Comparison of ENCODE assay signal across 8 mouse cellular contexts in the genomic region with DNA sequence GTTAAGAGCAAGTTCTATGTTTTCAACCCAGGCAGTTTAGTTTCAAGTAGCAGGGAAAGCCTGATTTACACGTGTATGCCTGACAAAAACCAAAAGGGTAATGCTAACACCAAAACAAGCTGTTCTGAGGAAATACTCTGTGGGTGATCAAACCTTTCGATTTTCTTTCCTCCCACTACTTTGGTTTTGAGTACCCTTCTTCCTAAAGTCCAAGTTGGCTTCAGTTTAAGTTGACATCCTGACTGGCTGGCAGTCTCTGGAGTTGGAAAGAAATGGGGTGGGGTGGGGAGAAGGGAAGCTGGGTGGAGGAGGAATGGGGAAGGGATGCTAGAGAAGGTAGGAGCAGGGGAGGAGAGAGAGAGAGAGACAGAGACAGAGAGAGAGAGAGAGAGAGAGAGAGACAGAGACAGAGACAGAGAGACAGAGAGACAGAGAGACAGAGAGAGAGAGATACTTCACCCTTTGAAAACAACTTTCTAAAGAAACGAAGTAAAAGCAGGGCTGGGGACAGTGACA. TPM values are rescaled to one million over a fixed set of nuclear protein-coding genes. Genes with fewer than 3 reads are reported as not detected.
DNase-seq lines count a peak whose midpoint lies in the region; ATAC-seq lines count a peak whose summit lies in the region.

No protein-coding gene starts in this region.

- H3K27me3 ChIP-seq in megakaryocyte, embryonic 14.5 days (replicated peaks): no peaks in the 10 kb centered on the region
- no peaks in the 10 kb centered on the region for H3K27me3 ChIP-seq in forebrain, embryonic 13.5 days
- H3K27me3 ChIP-seq in liver, embryonic 13.5 days: no peaks in the 10 kb centered on the region

- no peak overlapping the region for H3K27ac ChIP-seq in forebrain, embryonic 13.5 days
- no peak overlapping the region for H3K27ac ChIP-seq in liver, embryonic 13.5 days

- H3K4me3 ChIP-seq in megakaryocyte, embryonic 14.5 days (replicated peaks): peak overlapping the region; percentile 90
- H3K4me3 ChIP-seq in forebrain, embryonic 13.5 days: peak overlapping the region; percentile 59
- peak overlapping the region; percentile 66 for H3K4me3 ChIP-seq in liver, embryonic 13.5 days (replicated peaks)

- no peak for DNase-seq in liver, embryonic 13.5 days
- peak; percentile 13 for DNase-seq in yolk sac, embryonic 10.5 days (ENCODE audit: low spot score)
- no peak for DNase-seq in spleen, postnatal 10 days (ENCODE audit: low spot score in 2 of 2)
- DNase-seq in testis, postnatal 10 days (ENCODE audit: low spot score): no peak
- DNase-seq in T-cell, adult 2 months (ENCODE audit: low spot score): no peak

- peak overlapping the region; percentile 84 for H3K9ac ChIP-seq in forebrain, embryonic 13.5 days
- peak overlapping the region; percentile 76 for H3K9ac ChIP-seq in liver, embryonic 13.5 days

- WGBS in forebrain, embryonic 13.5 days: 18% methylated on average over 3 of the region's 3 CpGs
- 10% methylated on average over 3 of the region's 3 CpGs for WGBS in liver, embryonic 13.5 days (ENCODE audit: insufficient replicate concordance)

- no peaks in the 10 kb centered on the region for H3K9me3 ChIP-seq in megakaryocyte, embryonic 14.5 days
- no peaks in the 10 kb centered on the region for H3K9me3 ChIP-seq in forebrain, embryonic 13.5 days (replicated peaks)
- no peaks in the 10 kb centered on the region for H3K9me3 ChIP-seq in liver, embryonic 13.5 days (replicated peaks)

- H3K4me1 ChIP-seq in megakaryocyte, embryonic 14.5 days: peaks cover 36% of the 10 kb centered on the region
- peaks cover 4% of the 10 kb centered on the region for H3K4me1 ChIP-seq in forebrain, embryonic 13.5 days
- peaks cover 28% of the 10 kb centered on the region for H3K4me1 ChIP-seq in liver, embryonic 13.5 days (replicated peaks)

- peak overlapping the region; percentile 91 for H3K4me2 ChIP-seq in forebrain, embryonic 13.5 days
- peak overlapping the region; percentile 84 for H3K4me2 ChIP-seq in liver, embryonic 13.5 days

- no peaks in the 10 kb centered on the region for H3K36me3 ChIP-seq in megakaryocyte, embryonic 14.5 days (replicated peaks; ENCODE audit: low read length)
- no peaks in the 10 kb centered on the region for H3K36me3 ChIP-seq in forebrain, embryonic 13.5 days (ENCODE audit: poor library complexity, severe bottlenecking)
- H3K36me3 ChIP-seq in liver, embryonic 13.5 days: no peaks in the 10 kb centered on the region

- ATAC-seq in megakaryocyte, adult 5-6 weeks (ENCODE audit: poor library complexity, severe bottlenecking): no peak
- peak; percentile 55 for ATAC-seq in forebrain, embryonic 13.5 days
- peak; percentile 30 for ATAC-seq in liver, embryonic 13.5 days (ENCODE audit: low read depth)

RNA-seq across cellular contexts. Expression of a gene that starts 0.4 kb away (rescaled TPM):
- 6.5 and 8.4 TPM in 2 replicates for polyA plus RNA-seq in megakaryocyte, embryonic 14.5 days (2012; ENCODE audit: insufficient read depth, low replicate concordance)
- total RNA-seq in megakaryocyte, adult 5-6 weeks (2015): 22.6 and 24.1 TPM in 2 replicates
- 31.0 and 36.0 TPM in 2 replicates for total RNA-seq in megakaryocyte, adult 5-6 weeks (2017)
- 7.7 and 8.6 TPM in 2 replicates for polyA plus RNA-seq in forebrain, embryonic 13.5 days (2015; fragmentation: Nextera tagmentation; extraction: Ambion mirVana)
- 12.4 and 16.0 TPM in 2 replicates for polyA plus RNA-seq in liver, embryonic 13.5 days (2015; fragmentation: Nextera tagmentation; extraction: Ambion mirVana)

RNA-seq across cellular contexts. Expression of a gene that starts 6.8 kb away (rescaled TPM):
- polyA plus RNA-seq in megakaryocyte, embryonic 14.5 days (2012; ENCODE audit: insufficient read depth, low replicate concordance): 1.00 TPM in 1 of 2 replicates, not detected in the other
- 9.1 and 10.1 TPM in 2 replicates for total RNA-seq in megakaryocyte, adult 5-6 weeks (2015)
- 8.5 and 9.6 TPM in 2 replicates for total RNA-seq in megakaryocyte, adult 5-6 weeks (2017)
- polyA plus RNA-seq in forebrain, embryonic 13.5 days (2015; fragmentation: Nextera tagmentation; extraction: Ambion mirVana): 19.0 and 19.5 TPM in 2 replicates
- 5.4 and 5.5 TPM in 2 replicates for polyA plus RNA-seq in liver, embryonic 13.5 days (2015; fragmentation: Nextera tagmentation; extraction: Ambion mirVana)

RNA-seq across cellular contexts. Expression of a gene that starts 39.2 kb away (rescaled TPM):
- polyA plus RNA-seq in megakaryocyte, embryonic 14.5 days (2012; ENCODE audit: insufficient read depth, low replicate concordance): not detected in 2 replicates
- not detected in 2 replicates for total RNA-seq in megakaryocyte, adult 5-6 weeks (2015)
- total RNA-seq in megakaryocyte, adult 5-6 weeks (2017): not detected in 2 replicates
- 0.52 and 0.63 TPM in 2 replicates for polyA plus RNA-seq in forebrain, embryonic 13.5 days (2015; fragmentation: Nextera tagmentation; extraction: Ambion mirVana)
- polyA plus RNA-seq in liver, embryonic 13.5 days (2015; fragmentation: Nextera tagmentation; extraction: Ambion mirVana): 0.07 and 0.09 TPM in 2 replicates
